Comparison of ENCODE assay signal across 8 mouse cellular contexts in the genomic region with DNA sequence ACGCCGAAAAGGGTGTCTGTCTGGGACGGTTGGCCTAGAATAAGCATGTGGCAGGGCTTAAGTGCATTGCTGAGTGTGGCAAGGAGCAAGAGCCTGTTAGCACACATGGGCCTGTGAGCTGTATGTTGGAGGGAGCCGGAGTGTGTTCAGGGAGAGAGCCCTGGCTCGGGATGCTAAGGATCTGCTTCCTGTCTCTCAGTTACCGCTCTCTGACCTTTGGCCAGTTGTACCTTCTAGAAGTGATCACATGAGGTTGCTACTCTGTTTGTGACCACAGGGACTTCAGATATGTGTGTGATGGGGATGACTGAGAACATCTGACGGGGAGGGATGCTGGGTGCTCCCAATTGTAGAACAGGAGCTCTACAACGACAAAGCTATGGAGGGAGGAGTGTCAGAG. TPM values are rescaled to one million over a fixed set of nuclear protein-coding genes. Genes with fewer than 3 reads are reported as not detected.
DNase-seq lines count a peak whose midpoint lies in the region; ATAC-seq and TF ChIP-seq lines count a peak whose summit lies in the region.
"Had no signal": no experiment of that assay in that cellular context is flagged by ENCODE, and none has a peak within 500 bp of the region (broad histone marks: within the 10 kb centered on the region; RNA-seq: fewer than 3 reads in every experiment).

No protein-coding gene starts in this region.

- 57% methylated on average over 8 of the region's 8 CpGs for WGBS in hindbrain, embryonic 12.5 days
- WGBS in kidney, embryonic 14.5 days: 57% methylated on average over 8 of the region's 8 CpGs

- H3K4me3 ChIP-seq in layer of hippocampus, adult 2 months: no peak overlapping the region
- H3K4me3 ChIP-seq in hindbrain, embryonic 12.5 days: no peak overlapping the region
- H3K4me3 ChIP-seq in kidney, embryonic 14.5 days (ENCODE audit: low read length): no peak overlapping the region
- H3K4me3 ChIP-seq: liver, embryonic 13.5 days had no signal

- H3K27me3 ChIP-seq in hindbrain, embryonic 12.5 days: no peaks in the 10 kb centered on the region
- no peaks in the 10 kb centered on the region for H3K27me3 ChIP-seq in kidney, embryonic 14.5 days (ENCODE audit: control insufficient read depth, insufficient read depth, low read length)

- 0 out of 2 replicates have a peak overlapping the region, but pooled peaks have one; percentile 1 for H3K9ac ChIP-seq in hindbrain, embryonic 12.5 days
- no peak overlapping the region for H3K9ac ChIP-seq in kidney, embryonic 14.5 days (ENCODE audit: low read depth, low read length)
- H3K9ac ChIP-seq: liver, embryonic 13.5 days had no signal

- H3K27ac ChIP-seq in layer of hippocampus, adult 2 months: peak overlapping the region; percentile 77
- H3K27ac ChIP-seq in hindbrain, embryonic 12.5 days: peak overlapping the region; percentile 56
- H3K27ac ChIP-seq in kidney, embryonic 14.5 days (ENCODE audit: low read depth, low read length): peak overlapping the region; percentile 53; the same call in 1 of the 2 replicates
- H3K27ac ChIP-seq: liver, embryonic 13.5 days had no signal

- no peak for ATAC-seq in hindbrain, embryonic 12.5 days (ENCODE audit: low FRiP score)
- ATAC-seq in kidney, embryonic 14.5 days (ENCODE audit: low FRiP score, low TSS enrichment): no peak
- ATAC-seq in monocyte, adult 5-6 weeks (replicated peaks; ENCODE audit: insufficient number of reproducible peaks, low FRiP score, low TSS enrichment, poor library complexity, severe bottlenecking): no peak

- peaks cover 72% of the 10 kb centered on the region for H3K4me1 ChIP-seq in hindbrain, embryonic 12.5 days
- H3K4me1 ChIP-seq in kidney, embryonic 14.5 days (ENCODE audit: control insufficient read depth, insufficient read depth, low read length): peaks cover 41% of the 10 kb centered on the region

- H3K9me3 ChIP-seq in hindbrain, embryonic 12.5 days (replicated peaks): no peaks in the 10 kb centered on the region
- no peaks in the 10 kb centered on the region for H3K9me3 ChIP-seq in kidney, embryonic 14.5 days (ENCODE audit: control insufficient read depth, low read length)
- H3K9me3 ChIP-seq: liver, embryonic 13.5 days had no signal

- no peaks in the 10 kb centered on the region for H3K36me3 ChIP-seq in hindbrain, embryonic 12.5 days
- H3K36me3 ChIP-seq in kidney, embryonic 14.5 days (ENCODE audit: control insufficient read depth, insufficient read depth, low read length): no peaks in the 10 kb centered on the region
- H3K36me3 ChIP-seq: liver, embryonic 13.5 days had no signal

- DNase-seq in layer of hippocampus, adult 2 months (ENCODE audit: low spot score in 2 of 2): no peak
- DNase-seq in layer of hippocampus, postnatal 14 days (ENCODE audit: low spot score in 2 of 2): no peak
- DNase-seq in skeletal muscle tissue, adult 2 months (ENCODE audit: low read depth, low spot score): peak; percentile 88
- DNase-seq in adrenal gland, adult 2 months: no peak
- DNase-seq: liver, embryonic 13.5 days had no signal

- no peak for TF ChIP-seq CTCF in layer of hippocampus, adult 2 months (conservative IDR thresholded peaks at IDR 0.05)

- no peak overlapping the region for H3K4me2 ChIP-seq in hindbrain, embryonic 12.5 days (replicated peaks)
- H3K4me2 ChIP-seq in kidney, embryonic 14.5 days (replicated peaks; ENCODE audit: low read depth, low read length): no peak overlapping the region
- H3K4me2 ChIP-seq: liver, embryonic 13.5 days had no signal

RNA-seq across cellular contexts. Expression of a gene that starts 48.2 kb away (rescaled TPM):
- total RNA-seq in layer of hippocampus, adult 2 months (2021): 10 to 100 TPM; 64.9 to 65.6 TPM
- total RNA-seq in layer of hippocampus, postnatal 14 days (2021): 10 to 100 TPM; 58.2 to 61.3 TPM
- polyA plus RNA-seq in hindbrain, embryonic 12.5 days (2016; fragmentation: Nextera tagmentation; extraction: Ambion mirVana): 57.4 and 66.8 TPM in 2 replicates
- 62.3 and 63.6 TPM in 2 replicates for polyA plus RNA-seq in kidney, embryonic 14.5 days (2014; fragmentation: Nextera tagmentation; extraction: Ambion mirVana)
- total RNA-seq in monocyte, adult 5-6 weeks (2017): 64.6 to 115 TPM (median 69.1 TPM) in 3 replicates
- total RNA-seq in adrenal gland, adult 2 months (2021): 100 to 1,000 TPM; 194 to 208 TPM
- 44.9 and 51.2 TPM in 2 replicates for polyA plus RNA-seq in adrenal gland, adult 2 months (2012; rRNA removed)

RNA-seq across cellular contexts. Expression of a gene that starts 58.1 kb away (rescaled TPM):
- 10 to 100 TPM; 31.1 to 35.3 TPM for total RNA-seq in layer of hippocampus, adult 2 months (2021)
- 10 to 100 TPM; 32.0 to 32.1 TPM for total RNA-seq in layer of hippocampus, postnatal 14 days (2021)
- 53.2 and 53.3 TPM in 2 replicates for polyA plus RNA-seq in hindbrain, embryonic 12.5 days (2016; fragmentation: Nextera tagmentation; extraction: Ambion mirVana)
- polyA plus RNA-seq in kidney, embryonic 14.5 days (2014; fragmentation: Nextera tagmentation; extraction: Ambion mirVana): 13.2 and 17.0 TPM in 2 replicates
- 5.8 to 24.0 TPM (median 11.9 TPM) in 3 replicates for total RNA-seq in monocyte, adult 5-6 weeks (2017)
- 10 to 100 TPM; 49.3 to 61.7 TPM for total RNA-seq in adrenal gland, adult 2 months (2021)
- 76.9 and 91.3 TPM in 2 replicates for polyA plus RNA-seq in adrenal gland, adult 2 months (2012; rRNA removed)
